Mouse (Mus musculus) mouse trophoblast stem cell (cell line): ENCODE data around the gene Fchsd2.

Experiments used
- in situ Hi-C, 2 experiments: fragments of 300-500 bp; cut with MseI, MboI; formaldehyde crosslinking; loops; 2 replicates in 1 of 2; 3 replicates in 1 of 2; pipeline ENCODE4 v1.15.1; 2025

Gene Fchsd2

GRCm38 (mm10) chr7:101284504-101284903 is 191.8 kb downstream of the Fchsd2 start:
- in situ Hi-C loops = loop anchor here (10.0 kb wide), 1 partner anchor 220 kb away; no protein-coding TSS in a partner anchor

DNA sequence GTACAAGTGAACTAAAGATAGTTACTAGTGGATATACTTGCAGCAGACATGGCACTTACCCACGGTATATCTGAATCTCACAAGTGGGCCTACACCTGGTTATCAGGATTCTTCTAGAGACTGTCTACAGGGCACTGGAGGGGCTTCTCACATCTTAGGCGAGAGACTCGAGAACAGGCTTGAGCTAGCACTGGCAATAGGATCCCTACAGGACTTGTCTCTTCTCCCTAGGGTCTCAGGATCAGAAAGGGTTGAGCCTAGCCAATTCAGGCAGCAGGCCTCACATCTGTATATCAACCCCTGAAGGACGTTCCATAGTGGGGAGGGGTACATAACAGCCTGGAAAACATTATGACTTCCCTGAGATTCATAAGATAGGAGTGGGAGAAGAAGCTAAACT is 194.2 kb downstream of the Fchsd2 start:
- in situ Hi-C loops = loop anchor here (10.0 kb wide), 1 partner anchor 222 kb away; no protein-coding TSS in a partner anchor

GRCm38 (mm10) chr7:101287820-101288219 is 195.2 kb downstream of the Fchsd2 start:
- in situ Hi-C loops = loop anchor here (10.0 kb wide), 1 partner anchor 223 kb away; no protein-coding TSS in a partner anchor

- in situ Hi-C loops = loop anchor here (10.0 kb wide), 1 partner anchor 224 kb away; no protein-coding TSS in a partner anchor
Observed at GRCm38 (mm10) chr7:101288436-101288835, 195.8 kb downstream of the Fchsd2 start.

DNA sequence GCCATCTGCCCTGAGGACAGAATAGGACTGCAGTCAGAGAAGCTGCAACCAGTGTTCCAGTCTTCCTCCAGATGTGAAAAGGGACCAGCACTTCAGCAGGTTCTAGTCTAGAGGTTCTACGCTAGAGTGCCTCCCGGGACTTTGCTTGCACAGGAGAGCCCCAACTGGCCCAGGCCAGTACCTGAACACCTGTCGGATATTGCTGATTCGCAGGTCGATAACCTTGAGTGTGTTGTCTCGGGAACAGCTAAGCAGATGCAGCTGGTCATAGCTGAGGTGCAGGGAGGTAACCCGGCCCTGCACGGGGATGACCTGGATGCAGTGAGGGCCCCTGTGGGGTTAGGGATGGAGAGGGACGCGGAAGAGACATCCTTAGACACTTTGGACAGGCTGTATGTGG is 197.7 kb downstream of the Fchsd2 start:
- in situ Hi-C loops = no loop called here

DNA sequence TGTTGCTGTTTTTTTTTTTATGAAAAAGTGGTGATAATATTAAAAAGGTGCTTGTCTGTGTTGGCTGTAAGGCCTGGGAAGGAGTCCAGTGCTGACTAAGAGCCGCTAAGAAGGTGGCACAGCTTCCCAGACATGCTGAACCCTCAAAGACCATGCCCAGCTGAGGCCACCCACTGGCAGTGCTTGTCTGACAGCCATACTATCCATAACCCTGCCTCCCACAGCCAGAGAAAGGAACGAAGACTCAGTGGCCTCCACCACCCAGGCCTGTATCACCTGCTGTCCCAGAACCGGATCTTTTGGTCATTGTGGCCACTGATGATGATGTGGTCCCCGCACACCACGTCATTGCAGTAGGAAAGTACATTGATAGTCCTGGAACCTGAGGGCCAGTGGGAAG is 198.5 kb downstream of the Fchsd2 start:
- in situ Hi-C loops = no loop called here

DNA sequence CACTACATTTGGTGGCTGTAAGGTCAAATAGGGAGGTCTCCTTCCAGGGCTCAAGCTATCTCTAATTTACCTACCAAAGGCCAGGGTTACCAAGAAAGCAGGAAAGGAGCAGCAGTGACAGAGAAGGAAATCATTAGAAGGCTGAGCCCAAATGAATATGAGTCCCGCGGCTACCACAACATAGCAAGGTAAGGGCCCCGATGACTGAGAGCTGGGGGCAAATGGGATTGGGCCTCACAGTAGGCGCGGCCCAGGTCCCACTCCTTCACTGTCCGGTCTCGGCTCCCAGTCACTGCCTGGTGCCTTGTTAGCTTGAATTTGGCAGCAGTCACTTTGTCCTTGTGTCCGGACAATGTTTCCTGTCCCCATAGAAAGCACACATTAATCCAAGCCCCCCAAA is 199.0 kb downstream of the Fchsd2 start:
- in situ Hi-C loops = no loop called here

DNA sequence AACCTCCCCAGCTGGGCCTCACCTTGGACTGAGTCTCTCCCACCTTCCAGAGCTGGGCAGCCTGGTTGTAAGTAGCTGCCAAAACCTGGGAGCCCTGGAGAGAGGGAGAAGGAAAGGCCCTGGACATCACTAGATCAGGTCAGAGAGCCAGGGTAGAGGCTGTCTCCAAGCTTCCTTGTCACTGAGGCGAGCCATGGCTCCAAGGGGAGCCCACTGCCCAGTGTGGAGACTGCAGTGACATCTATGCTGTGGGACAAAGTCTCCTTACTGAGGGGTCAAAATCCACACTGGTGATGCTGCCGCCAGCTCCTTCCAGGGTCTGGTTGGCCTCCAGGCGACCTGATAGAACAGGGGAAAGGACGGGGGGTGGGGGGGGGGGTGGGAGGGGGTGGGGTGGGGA is 199.4 kb downstream of the Fchsd2 start:
- in situ Hi-C loops = no loop called here

- in situ Hi-C loops = no loop called here
Observed at GRCm38 (mm10) chr7:101292696-101293095, 200.0 kb downstream of the Fchsd2 start.

DNA sequence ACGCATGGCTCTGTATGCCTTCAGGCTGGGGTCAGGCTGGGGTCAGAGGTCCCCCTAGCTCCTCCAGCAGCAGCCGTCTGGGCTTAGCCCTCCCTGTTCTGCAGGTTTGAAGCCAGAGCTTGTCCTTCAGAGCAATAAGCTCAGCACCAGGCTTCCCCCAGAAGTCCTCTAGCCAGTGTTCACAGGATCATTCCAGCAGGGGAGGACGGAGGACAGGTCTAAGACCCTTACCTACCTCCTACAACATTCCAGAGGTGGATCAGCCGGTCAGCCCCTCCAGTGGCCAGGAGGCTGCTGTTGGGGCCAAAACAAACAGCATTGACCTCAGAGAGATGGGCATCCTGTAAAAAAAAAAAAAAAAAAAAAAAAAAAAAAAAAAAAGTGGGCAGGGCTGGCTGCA is 200.5 kb downstream of the Fchsd2 start:
- in situ Hi-C loops = no loop called here

DNA sequence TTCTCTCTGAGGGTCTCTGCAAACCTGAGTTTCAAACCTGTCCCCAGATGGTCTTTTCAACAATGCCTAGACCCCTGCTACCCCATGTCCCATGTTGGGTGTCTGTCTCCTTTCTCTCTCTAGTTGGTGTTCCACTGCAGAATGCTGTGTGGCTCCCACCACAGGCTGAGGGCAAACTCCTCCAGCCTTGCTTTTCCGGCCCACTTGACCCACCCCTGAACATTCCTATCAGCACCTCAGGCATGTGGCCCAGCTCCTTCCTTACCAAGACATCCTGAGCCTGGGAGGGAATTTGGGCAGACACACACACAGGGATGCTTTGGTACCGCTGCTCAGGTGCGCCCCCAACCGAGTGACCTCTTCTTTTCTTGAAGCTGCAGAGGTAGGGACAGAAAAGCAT is 200.9 kb downstream of the Fchsd2 start:
- in situ Hi-C loops = no loop called here

- in situ Hi-C loops = no loop called here
Observed at GRCm38 (mm10) chr7:101295438-101295837, 202.8 kb downstream of the Fchsd2 start.

- in situ Hi-C loops = no loop called here
Observed at GRCm38 (mm10) chr7:101296252-101297022, 203.8 kb downstream of the Fchsd2 start.

- in situ Hi-C loops = no loop called here
Observed at GRCm38 (mm10) chr7:101297023-101297405, 204.4 kb downstream of the Fchsd2 start.

DNA sequence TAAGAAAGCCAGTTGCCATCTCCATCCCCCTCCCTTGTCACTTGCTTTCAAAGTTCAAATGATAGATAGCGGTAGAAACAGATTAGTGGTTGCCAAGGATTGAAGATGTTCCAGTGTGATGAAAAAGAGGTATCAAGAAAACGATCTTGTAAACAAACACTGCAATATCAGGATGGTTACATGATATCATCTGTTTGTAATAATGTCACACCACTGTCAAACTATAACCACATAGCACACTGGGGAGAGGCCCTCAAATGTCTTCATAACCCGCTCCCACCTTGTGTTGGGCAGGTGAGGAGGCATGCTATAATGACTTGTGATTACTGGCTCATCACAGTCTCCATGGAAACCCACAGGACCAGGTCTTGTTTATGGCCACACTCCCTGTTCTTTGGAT is 205.7 kb downstream of the Fchsd2 start:
- in situ Hi-C loops = no loop called here

GRCm38 (mm10) chr7:101301361-101301880 is 208.8 kb downstream of the Fchsd2 start:
- in situ Hi-C loops = no loop called here

DNA sequence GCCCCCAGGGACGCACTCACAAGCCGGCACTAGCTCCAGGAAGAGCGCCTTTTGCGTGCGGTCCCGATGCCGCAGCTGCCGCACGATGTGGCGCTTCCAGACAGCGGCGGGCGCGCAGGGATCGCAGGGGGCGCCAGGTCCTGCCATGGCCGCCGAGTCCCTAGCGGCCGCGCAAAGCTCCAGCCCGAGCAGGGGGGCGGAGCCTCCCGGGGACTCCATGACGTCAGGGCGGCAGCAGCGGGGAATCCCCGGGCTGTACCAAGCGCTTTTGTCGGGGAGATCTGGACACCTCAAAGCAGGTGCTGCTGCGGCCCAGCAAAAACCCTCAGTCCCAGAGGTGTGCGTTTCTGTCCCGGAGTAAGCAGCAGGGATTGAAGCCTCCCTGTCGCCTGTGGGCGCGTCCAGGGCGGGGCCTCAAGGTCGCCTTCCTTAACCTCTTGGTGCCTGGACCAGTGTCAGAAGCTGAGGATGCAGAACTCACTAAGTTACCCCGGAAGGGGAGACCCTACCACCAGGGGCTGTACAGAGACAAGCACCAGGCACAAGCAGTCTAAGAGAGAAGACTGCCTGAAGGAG is 209.3 kb downstream of the Fchsd2 start, which contains the start of gene Atg16l2:
TSS of gene Atg16l2 (minus strand) at position 371 of the 576 bp plus-strand sequence.
- in situ Hi-C loops = no loop called here

- in situ Hi-C loops = no loop called here
Observed at GRCm38 (mm10) chr7:101302691-101303090, 210.0 kb downstream of the Fchsd2 start.

DNA sequence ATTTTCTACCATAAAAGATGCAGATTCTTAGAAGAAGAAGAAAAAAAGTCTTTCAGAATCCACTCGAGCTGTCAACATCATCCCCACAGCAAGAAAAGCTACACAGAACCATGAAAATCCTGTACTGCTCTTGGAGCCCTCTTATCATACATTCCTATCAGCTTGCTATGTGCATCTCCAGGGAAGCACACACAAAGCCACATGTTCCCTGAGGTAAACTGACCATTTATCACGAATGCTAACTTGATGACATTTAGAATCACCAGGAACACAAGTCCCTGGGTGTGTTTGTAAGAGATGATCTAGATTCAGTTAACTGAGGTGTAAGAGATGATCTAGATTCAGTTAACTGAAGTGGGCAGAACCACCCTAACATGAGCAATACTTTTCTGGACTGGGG is 214.2 kb downstream of the Fchsd2 start:
- in situ Hi-C loops = no loop called here

DNA sequence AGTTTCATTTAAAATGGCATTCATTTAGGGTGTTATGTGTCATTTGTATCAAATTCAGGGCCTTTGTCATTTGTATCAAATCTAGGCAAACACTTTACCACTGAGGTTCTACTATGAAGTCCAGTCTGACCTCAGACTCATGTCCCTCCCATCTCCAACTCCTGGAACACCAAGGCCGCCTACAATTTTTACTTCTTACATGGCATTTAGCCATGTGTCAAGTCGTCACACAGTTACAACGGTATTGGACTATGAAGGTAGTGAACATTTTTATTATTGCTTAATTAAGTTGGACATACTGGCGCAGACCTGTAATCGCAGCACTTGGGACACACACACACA is 217.3 kb downstream of the Fchsd2 start:
- in situ Hi-C loops = no loop called here

- in situ Hi-C loops = no loop called here
Observed at GRCm38 (mm10) chr7:101310327-101311028, 217.8 kb downstream of the Fchsd2 start.

DNA sequence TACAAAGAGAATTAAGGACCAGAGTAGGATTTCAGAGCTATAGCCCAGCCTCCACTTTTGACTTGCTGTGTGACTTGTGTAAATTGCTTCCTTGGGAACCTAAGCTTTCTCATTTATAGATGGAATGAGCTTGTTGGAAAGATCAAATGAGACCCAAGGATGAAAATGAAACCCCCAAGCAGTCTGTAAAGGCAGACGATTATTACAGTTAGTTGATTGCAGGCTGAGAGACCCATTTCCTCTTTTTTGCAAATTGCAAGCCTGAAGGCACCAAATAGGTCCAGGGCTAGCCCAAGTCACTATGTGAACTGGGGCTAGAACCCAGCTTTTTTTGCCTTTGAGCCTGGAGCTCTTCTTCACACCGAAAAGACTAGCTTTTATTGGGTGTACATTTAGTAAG is 218.4 kb downstream of the Fchsd2 start:
- in situ Hi-C loops = no loop called here
